Mouse (Mus musculus) embryo, embryonic 11.5 days (tissue): ENCODE data around the gene Hoxa1.

ENCODE experiments used
- DNase-seq: peaks from one replicate; pipeline ENCODE4 v3.0.0-alpha.2; 2012; ENCODE audit warnings: low read depth, low spot score

Hoxa1 gene

DNA sequence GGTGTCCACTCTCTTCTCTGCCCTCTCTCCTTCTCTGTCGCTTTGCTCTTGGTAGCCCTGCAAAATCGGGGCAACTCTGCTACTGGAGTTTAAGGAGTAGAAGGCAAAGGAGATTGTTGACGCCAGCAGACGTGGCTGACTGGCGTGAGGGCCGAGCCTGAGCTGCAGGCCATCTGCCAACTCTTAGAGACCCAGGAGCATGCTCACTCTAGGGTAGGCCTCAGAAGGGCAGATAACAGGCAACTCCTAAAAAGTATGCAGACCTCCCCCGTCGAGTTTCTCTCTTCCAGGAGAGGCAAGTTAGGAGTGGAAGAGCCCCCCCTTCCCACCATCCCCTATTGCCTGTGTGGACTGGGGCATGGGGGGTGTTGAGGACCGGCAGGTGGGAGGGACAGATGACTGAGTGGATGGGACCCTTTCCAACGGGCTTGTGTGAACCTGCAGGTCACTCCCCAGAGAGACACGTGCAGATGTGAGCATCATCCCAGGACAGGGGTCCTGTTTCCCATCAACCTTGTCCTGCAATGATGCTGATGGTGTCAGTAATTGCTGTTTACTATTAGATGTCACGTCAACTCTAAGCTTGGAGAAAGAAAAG is 1.1 kb upstream of the Hoxa1 start:
- DNase-seq: no peak

DNA sequence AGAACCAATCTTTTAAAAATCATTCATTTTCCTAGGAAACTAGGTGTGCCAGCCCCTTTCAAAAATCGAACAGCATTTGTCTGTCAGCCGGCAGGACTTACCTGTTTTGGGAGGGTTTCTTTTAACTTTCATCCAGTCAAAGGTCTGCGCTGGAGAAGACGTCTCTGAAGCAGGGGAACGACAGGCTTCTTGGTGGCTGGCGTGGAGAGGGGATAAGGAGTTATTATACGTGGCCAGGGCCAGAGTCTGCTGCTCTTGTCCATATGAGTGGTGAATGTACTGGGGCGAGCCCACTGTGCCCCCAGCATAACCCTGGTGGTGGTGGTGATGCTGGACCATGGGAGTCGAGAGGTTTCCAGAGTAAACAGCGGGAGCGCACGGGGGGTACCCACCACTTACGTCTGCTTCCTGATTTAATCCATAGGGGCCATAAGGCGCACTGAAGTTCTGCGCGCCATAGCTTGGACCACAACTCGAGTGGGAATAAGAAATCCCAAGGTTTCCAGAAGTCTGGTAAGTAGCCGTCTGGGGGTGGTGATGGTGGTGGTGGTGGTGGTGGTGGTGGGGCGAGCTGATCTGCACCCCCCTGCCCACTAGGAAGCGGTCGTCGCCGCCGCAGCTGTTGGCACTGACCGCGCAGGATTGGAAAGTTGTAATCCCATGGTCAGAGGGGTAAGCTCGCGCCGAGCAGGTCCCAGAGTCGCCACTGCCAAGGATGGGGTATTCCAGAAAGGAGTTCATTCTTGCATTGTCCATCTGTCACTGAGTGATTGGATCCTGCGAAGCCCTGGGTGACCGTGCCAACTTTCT is 446 bp downstream of the Hoxa1 start:
- DNase-seq: no peak

- DNase-seq: no peak
Observed at GRCm38 (mm10) chr6:52156551-52157200, 1.4 kb downstream of the Hoxa1 start.

DNA sequence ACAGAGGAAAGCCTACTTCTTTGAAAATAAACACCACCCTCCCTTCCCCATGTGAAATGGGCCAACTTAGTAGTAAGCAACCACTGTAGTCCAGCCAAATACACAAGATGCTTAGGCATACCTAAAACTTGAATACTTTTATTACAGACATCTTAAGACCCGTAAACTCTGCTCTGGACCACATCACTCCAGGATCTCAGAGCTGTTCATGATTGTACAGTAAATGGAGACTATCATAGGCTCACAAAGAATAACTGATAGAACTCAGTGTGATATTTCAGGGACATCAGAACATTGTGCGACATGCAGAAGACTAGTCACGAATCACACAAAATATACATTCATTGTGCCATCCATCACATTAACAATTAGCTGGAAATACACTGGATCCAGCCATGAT is 2.6 kb downstream of the Hoxa1 start:
- DNase-seq: no peak

DNA sequence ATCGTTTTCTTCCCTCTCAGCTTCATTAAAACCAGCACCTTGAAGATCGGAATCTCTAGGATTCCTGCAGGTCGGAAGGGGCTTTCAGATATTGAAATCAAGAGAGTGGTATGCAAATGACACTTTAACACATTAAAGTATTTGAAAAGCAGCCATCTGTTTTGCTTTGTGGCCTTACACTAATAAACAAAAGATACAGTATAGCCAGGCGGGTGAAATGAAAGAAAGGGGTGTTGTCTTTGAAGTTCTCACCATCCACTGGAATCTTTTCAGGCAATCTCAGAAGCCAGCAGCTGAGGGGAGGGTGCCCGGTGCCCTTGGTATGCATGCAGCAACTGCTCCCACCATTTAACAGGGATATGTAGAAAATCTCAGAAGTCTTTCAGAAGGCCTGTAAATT is 4.1 kb downstream of the Hoxa1 start:
- no peak for DNase-seq

- DNase-seq: no peak
Observed at GRCm38 (mm10) chr6:52153270-52153669, 4.8 kb downstream of the Hoxa1 start.

DNA sequence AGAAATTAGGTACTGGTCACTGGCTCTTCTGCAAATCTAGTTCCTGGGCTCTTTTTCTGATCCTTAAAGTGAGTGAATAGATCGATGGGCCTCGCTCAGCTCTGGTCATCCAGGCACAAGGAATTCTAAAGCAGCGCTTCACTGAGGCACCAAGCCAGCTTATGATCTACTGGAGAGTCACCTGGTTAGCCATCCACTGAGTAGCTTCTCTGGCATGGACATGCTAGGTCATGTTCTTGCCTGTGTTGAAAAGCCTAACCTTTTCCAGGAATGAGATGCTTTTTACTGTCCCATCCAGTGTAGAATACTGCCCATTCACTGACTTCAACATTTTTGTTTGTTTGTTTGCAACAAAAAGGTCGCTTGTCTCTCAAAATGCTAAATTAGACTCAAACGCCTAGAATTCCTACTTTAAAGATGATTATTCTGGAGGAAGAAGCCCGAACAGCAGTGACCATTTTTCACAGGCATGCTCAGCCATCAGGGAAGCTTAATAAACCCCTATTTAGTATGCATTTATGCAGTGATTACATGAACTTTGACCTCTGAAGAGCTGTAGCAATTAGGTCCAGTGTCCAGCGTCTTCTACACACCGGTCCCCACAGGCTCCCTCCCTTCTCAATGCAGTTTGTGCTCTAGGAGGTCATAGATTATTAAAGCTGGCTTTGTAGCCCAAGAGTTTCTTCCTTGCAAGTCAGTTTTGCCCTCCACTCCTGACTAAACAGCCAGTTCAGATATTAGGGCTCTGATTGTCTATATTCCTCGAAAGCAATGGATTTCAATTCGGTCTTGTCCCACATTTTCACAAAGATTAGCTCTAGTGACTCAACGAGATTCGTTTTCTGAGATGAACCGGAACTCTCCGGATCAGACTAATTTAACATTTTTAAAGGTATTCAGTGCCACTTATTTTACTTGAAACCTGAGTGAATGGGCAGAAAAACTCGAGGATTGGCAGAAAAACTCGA is 5.6 kb downstream of the Hoxa1 start:
- no peak for DNase-seq

DNA sequence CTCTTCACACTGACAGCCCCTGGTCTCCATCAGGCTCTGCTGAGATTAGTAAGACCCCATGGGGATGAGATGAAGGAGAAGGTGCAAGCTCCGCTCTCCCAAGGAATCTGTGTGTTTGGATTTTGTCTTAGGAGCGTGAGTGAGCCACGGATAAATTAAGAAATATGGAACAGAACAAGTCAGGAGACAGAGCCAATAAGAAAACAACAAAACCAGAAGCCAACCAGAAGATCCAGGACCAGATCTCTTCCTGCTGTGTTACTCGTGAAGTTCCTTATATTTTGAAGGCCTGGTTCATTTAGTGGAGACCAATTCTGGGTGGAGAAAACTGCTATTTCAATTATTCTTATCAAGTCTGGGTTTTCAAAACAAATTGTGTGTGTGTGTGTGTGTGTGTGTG is 6.5 kb downstream of the Hoxa1 start:
- no peak for DNase-seq

GRCm38 (mm10) chr6:52150401-52150966 is 7.6 kb downstream of the Hoxa1 start:
- no peak for DNase-seq

GRCm38 (mm10) chr6:52139115-52139514 is 19.0 kb downstream of the Hoxa1 start:
- DNase-seq: no peak

- no peak for DNase-seq
Observed at GRCm38 (mm10) chr6:52138576-52138975, 19.5 kb downstream of the Hoxa1 start.

GRCm38 (mm10) chr6:52137841-52138535 is 20.1 kb downstream of the Hoxa1 start:
- DNase-seq: no peak

DNA sequence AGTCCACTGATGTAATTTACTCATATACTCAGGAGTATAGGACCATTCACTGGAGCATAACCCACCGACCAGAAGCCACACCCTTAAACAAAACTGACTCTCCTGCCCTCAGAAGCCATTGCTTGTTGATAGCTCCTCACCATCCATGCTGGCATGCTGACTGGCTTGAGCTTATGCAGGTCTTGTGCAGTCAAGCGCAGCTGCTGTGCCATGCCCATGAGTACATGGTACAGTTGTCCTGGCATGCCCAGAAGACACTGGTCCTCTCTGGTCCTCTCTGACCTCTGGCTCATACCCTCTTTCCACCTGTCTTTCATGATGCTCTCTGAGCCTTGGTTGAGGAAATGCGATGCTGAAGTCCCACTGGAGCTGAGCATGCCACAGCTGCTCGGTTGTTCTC is 34.4 kb downstream of the Hoxa1 start:
- DNase-seq: no peak

DNA sequence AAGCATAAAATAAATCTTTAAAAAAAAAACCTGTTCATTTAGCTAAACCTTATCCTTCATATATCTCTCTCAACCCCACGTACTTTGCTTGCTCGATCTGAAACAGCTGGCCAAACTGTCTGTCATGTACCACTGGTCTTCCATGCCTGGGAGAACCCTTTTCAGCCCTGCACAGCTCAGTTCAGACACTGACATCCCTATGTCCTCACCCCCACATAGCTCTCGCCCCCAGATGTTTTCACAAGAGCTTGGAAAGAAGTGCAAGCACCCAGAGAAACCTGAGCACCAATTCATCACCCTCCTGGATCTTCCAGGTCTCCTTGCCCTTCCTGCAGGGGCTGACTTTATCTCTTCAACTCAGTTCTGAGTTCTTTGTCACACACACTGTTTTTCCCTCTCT is 36.9 kb downstream of the Hoxa1 start:
- DNase-seq: no peak

DNA sequence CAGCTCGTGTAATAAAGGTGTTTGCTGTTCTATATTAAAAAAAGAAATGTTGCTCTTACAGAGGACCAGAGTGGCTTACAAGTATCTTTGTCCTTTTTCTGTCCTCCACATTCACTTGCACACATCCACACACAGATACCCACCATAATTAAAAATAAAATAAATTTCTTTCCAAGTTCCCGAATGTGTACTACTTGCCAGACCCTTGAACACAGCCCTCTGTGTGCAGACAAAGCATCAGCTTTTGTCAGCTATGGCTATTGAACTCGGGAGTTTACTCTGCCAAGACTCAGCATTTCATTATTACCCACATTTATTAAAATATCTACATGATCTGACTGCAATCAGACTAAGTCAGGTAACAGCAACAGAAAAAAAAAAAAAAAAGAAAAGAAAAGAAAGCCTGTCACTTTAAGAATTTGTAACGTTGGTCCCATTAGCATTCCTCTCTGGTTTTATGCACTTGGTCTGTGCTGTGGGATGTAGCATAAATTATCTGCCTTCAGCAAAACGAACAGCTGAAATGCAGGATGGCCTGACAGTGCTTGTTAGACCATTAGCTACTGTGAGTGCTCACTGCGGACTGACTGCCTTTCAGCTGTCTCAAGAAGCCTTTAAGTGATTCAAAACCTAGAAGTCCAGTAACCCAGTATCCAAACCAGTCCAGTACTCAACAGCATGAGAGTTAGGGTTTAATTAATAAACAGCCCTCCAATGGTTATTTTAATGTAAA is 39.0 kb downstream of the Hoxa1 start:
- no peak for DNase-seq

DNA sequence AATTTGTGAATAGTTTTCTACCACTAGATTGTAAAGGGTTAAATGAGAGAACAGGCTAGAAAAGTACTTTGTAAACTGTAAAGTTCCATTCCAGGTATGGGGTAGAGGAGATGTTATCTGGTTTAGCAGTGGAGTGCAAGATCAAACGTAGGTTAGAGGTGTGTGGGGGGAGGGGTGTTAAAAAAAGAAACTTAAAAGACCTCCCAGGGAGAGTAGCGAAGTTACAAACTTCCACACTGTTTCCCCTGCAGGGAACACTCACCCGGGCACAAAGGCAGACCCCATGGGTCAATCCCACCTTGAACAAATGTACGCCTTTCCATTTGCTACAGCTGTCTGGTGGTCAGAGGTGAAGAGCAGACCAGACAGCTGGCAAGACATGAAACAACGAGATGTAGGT is 42.2 kb downstream of the Hoxa1 start:
- no peak for DNase-seq

GRCm38 (mm10) chr6:52111846-52112245 is 46.3 kb downstream of the Hoxa1 start:
- DNase-seq: no peak

DNA sequence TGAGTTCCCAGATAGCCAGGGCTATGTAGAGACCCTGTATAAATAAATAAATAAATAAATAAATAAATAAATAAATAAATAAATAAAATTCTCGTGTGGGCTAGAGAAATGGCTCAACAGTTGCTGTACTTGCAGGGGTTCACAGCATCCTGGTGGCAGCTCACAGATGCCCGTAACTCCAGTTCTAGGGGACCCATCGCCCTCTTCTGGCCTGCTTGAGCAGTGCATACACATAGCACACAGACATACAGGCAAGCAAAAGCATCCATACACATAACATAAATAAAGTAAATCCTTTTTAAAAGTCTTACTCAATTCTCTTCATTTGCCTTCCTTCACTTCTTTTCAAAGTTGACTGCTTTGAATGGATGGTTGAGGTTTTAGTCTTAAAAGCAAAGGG is 50.7 kb downstream of the Hoxa1 start:
- DNase-seq: no peak

- DNase-seq: no peak
Observed at GRCm38 (mm10) chr6:52106716-52107115, 51.4 kb downstream of the Hoxa1 start.

- DNase-seq: no peak
Observed at GRCm38 (mm10) chr6:52106178-52106577, 51.9 kb downstream of the Hoxa1 start.
